Mouse (Mus musculus): ENCODE measurements around the gene Odc1. TPM values are rescaled to one million over a fixed set of nuclear protein-coding genes. Genes with fewer than 3 reads are reported as not detected.

The Odc1 gene
- total RNA-seq, 2 experiments from 2014 or later: 69.3 to 72.3 TPM

GRCm38 (mm10) chr12:17581001-17581400, 36.4 kb downstream of the Odc1 start:
- intact Hi-C loops (cut with DNase I): no loop called here
- DNase-seq (ENCODE audit: low spot score): no peak

GRCm38 (mm10) chr12:17582406-17582805, 37.8 kb downstream of the Odc1 start:
- intact Hi-C loops (cut with DNase I): no loop called here
- no peak for DNase-seq (ENCODE audit: low spot score)

- no peak for DNase-seq (ENCODE audit: low spot score)
- intact Hi-C loops (cut with DNase I): no loop called here
These were observed 39.3 kb downstream of the Odc1 start for GRCm38 (mm10) chr12:17583860-17584259.

- intact Hi-C loops (cut with DNase I): no loop called here
- no peak for DNase-seq (ENCODE audit: low spot score)
These were observed 41.4 kb downstream of the Odc1 start for GRCm38 (mm10) chr12:17586011-17586410.

GRCm38 (mm10) chr12:17588436-17588835, 43.8 kb downstream of the Odc1 start:
- intact Hi-C loops (cut with DNase I): no loop called here
- no peak for DNase-seq (ENCODE audit: low spot score)

- intact Hi-C loops (cut with DNase I): no loop called here
- DNase-seq (ENCODE audit: low spot score): no peak
These were observed 44.5 kb downstream of the Odc1 start for GRCm38 (mm10) chr12:17588906-17589612.

- DNase-seq (ENCODE audit: low spot score): no peak
- intact Hi-C loops (cut with DNase I): no loop called here
These were observed 46.7 kb downstream of the Odc1 start for GRCm38 (mm10) chr12:17591249-17591648.

- intact Hi-C loops (cut with DNase I): no loop called here
These were observed 49.4 kb downstream of the Odc1 start for GRCm38 (mm10) chr12:17593956-17594355.

GRCm38 (mm10) chr12:17594701-17595100, 50.1 kb downstream of the Odc1 start:
- no peak for DNase-seq (ENCODE audit: low spot score)
- intact Hi-C loops (cut with DNase I): no loop called here

More at GRCm38 (mm10) chr12:17593956-17594355, 49.4 kb downstream of the Odc1 start:
- DNase-seq (ENCODE audit: low spot score): no peak

- DNase-seq (ENCODE audit: low spot score): no peak
- intact Hi-C loops (cut with DNase I): no loop called here
These were observed 50.6 kb downstream of the Odc1 start for GRCm38 (mm10) chr12:17595166-17595565.

Other genes with a start within 250 kb of the Odc1 start
- gene Atp6v1c2, start 215.4 kb upstream of the Odc1 start, total RNA-seq (2021): not detected
- gene Nol10, start 196.3 kb upstream of the Odc1 start, total RNA-seq (2021): 1 to 10 TPM; 7.1 TPM
- 10 to 100 TPM; 15.3 to 20.8 TPM for gene Hpcal1, start 146.1 kb downstream of the Odc1 start, total RNA-seq (2021)

All from heart, postnatal 25 days (tissue).